Mouse (Mus musculus) urinary bladder, postnatal 4 days (tissue): ENCODE measurements around the gene Hoxb8.

Source experiments
- DNase-seq, 2 experiments: peaks; one replicate each; pipeline ENCODE4 v3.0.0; 2021 to 2022; ENCODE audit warnings: low spot score in 2 of 2

The Hoxb8 gene

DNA sequence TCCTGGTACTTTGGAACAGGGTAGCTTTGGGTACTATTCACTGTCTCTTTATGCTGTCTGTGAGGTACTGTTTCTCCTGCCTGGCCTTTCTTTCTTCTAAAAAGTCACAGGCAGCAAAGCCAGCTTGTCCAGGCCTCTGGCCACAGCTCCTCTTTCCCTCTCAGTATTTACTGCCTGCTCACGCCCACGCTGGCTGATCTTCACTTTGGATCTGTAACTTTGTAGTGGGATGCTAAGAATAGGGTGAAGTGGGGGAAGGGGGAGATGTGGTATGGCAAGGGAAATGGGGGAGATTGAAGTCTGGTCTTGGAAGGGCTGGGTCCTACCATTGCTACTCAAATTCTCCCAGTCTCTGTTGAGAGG, 52.3 kb downstream of the Hoxb8 start:
- no peak for DNase-seq
